Mouse (Mus musculus) lung, postnatal 0 days (tissue): Measurements from ENCODE around the gene Cfhr2. TPM values are rescaled to one million over a fixed set of nuclear protein-coding genes. Genes with fewer than 3 reads are reported as not detected.
"Not testable (repeated sequence)": the region's sequence is repeated elsewhere in the genome, so short reads cannot be mapped to it uniquely, and the experiment has no call there.

Experiments used
- ATAC-seq: fragments of 200-750 bp; cut with Nextera tagmentation; 2 replicates; pipeline ENCODE4 v1.8.0; 2017; ENCODE audit warnings: moderate library complexity
- DNase-seq: peaks from one replicate; pipeline ENCODE4 v3.0.0-alpha.2; 2016; ENCODE audit warnings: low spot score
- H3K27ac ChIP-seq: fragments of 300-500 bp; sonication (generic); 2 replicates; pipeline ENCODE4 v1.5.1; 2014; ENCODE audit warnings: antibody characterized with exemption, mild to moderate bottlenecking, low read length, mixed read lengths
- H3K27me3 ChIP-seq: fragments of 300-500 bp; sonication (generic); replicated peaks from 2 replicates; pipeline ENCODE4 v1.6.1; 2014; ENCODE audit warnings: low read length, mixed read lengths; ENCODE audit not compliant: insufficient read depth
- H3K36me3 ChIP-seq: fragments of 300-500 bp; sonication (generic); 2 replicates; pipeline ENCODE4 v1.6.1; 2014; ENCODE audit warnings: low read length, mixed read lengths; ENCODE audit not compliant: insufficient read depth
- H3K4me1 ChIP-seq: fragments of 300-500 bp; sonication (generic); 2 replicates; pipeline ENCODE4 v1.6.1; 2014; ENCODE audit warnings: antibody characterized with exemption, low read depth, low read length, mixed read lengths; ENCODE audit not compliant: insufficient read depth
- H3K4me2 ChIP-seq: fragments of 300-500 bp; sonication (generic); replicated peaks from 2 replicates; pipeline ENCODE4 v1.6.1; 2014; ENCODE audit warnings: low read depth, mild to moderate bottlenecking, low read length, moderate library complexity, mixed read lengths
- H3K4me3 ChIP-seq: fragments of 300-500 bp; sonication (generic); 2 replicates; pipeline ENCODE4 v1.5.1; 2014; ENCODE audit warnings: low read depth, low read length
- H3K9ac ChIP-seq: fragments of 300-500 bp; sonication (generic); replicated peaks from 2 replicates; pipeline ENCODE4 v1.6.1; 2014; ENCODE audit warnings: low read depth, mild to moderate bottlenecking
- H3K9me3 ChIP-seq: fragments of 300-500 bp; sonication (generic); 2 replicates; pipeline ENCODE4 v1.6.1; 2016; ENCODE audit warnings: low read length, mixed read lengths
- CTCF ChIP-seq: IDR thresholded peaks from 2 replicates; pipeline ENCODE4 v1.5.1; 2016; ENCODE audit warnings: antibody characterized with exemption, mild to moderate bottlenecking
- EP300 ChIP-seq: IDR thresholded peaks from 2 replicates; pipeline ENCODE4 v1.6.1; 2016; ENCODE audit warnings: antibody characterized with exemption, mild to moderate bottlenecking, control low read depth
- WGBS: fragments of 180-500 bp; shearing (Covaris S2); extraction: QIAGEN DNeasy Blood & Tissue Kit; methylation state at CpG from one replicate; pipeline ENCODE4 v1.1.7; 2014; 5-methylcytosine and 5-hydroxymethylcytosine counted together
- polyA plus RNA-seq: library from polyadenylated mRNA; unstranded; fragments of >200 nt; fragmentation: Nextera tagmentation; extraction: Ambion mirVana; gene quantifications from 2 replicates; pipeline ENCODE4 v1.2.1, GENCODE M21; 2015

The Cfhr2 gene
- not detected in 2 replicates for polyA plus RNA-seq

GRCm38 (mm10) chr1:139858548-139858947 is at the start of gene Cfhr2:
Cfhr2 (minus strand) TSS chr1:139858702.
- Histone ChIP-seq H3K9ac (no peak within 1 kb of the TSS), H3K4me2 (no peak within 1 kb of the TSS), H3K36me3 (no peaks in the 10 kb centered on the region), H3K9me3 (no peaks in the 10 kb centered on the region), H3K4me3 (no peak within 1 kb of the TSS), H3K27me3 (no peaks in the 10 kb centered on the region), H3K4me1 (no peaks in the 10 kb centered on the region), H3K27ac (no peak within 1 kb of the TSS)
- ATAC-seq (no peak), DNase-seq (no peak)
- TF ChIP-seq EP300 (no peak), CTCF (no peak)
- WGBS: 66% methylated on average over 1 of the region's 1 CpGs

- TF ChIP-seq EP300 (no peak), CTCF (no peak)
- no peak for DNase-seq
- H3K4me3 ChIP-seq: no peak overlapping the region
- no peaks in the 10 kb centered on the region for H3K4me1 ChIP-seq
- H3K27ac ChIP-seq: no peak overlapping the region
- H3K9ac ChIP-seq: no peak overlapping the region
- H3K27me3 ChIP-seq: no peaks in the 10 kb centered on the region
- no peaks in the 10 kb centered on the region for H3K36me3 ChIP-seq
- H3K4me2 ChIP-seq: no peak overlapping the region
- H3K9me3 ChIP-seq: no peaks in the 10 kb centered on the region
- ATAC-seq: no peak
These were observed 5.2 kb upstream of the Cfhr2 start for GRCm38 (mm10) chr1:139863751-139864150.

- no peak for ATAC-seq
These were observed 1.7 kb upstream of the Cfhr2 start for GRCm38 (mm10) chr1:139860176-139860575.

GRCm38 (mm10) chr1:139839699-139840098 is 18.8 kb downstream of the Cfhr2 start:
- H3K9me3 ChIP-seq: no peaks in the 10 kb centered on the region
- no peak overlapping the region for H3K4me2 ChIP-seq
- H3K36me3 ChIP-seq: no peaks in the 10 kb centered on the region
- 67% methylated on average over 7 of the region's 7 CpGs for WGBS
- H3K27me3 ChIP-seq: no peaks in the 10 kb centered on the region
- no peak for DNase-seq
- TF ChIP-seq CTCF: no peak
- H3K4me3 ChIP-seq: no peak overlapping the region
- H3K27ac ChIP-seq: no peak overlapping the region
- no peak overlapping the region for H3K9ac ChIP-seq
- no peaks in the 10 kb centered on the region for H3K4me1 ChIP-seq
- ATAC-seq: no peak

More at GRCm38 (mm10) chr1:139860176-139860575, 1.7 kb upstream of the Cfhr2 start:
- TF ChIP-seq EP300: no peak
- no peak for TF ChIP-seq CTCF
- no peaks in the 10 kb centered on the region for H3K27me3 ChIP-seq
- H3K36me3 ChIP-seq: no peaks in the 10 kb centered on the region
- H3K27ac ChIP-seq: no peak overlapping the region
- H3K4me3 ChIP-seq: no peak overlapping the region
- H3K4me2 ChIP-seq: no peak overlapping the region
- H3K9ac ChIP-seq: no peak overlapping the region
- DNase-seq: no peak
- no peaks in the 10 kb centered on the region for H3K4me1 ChIP-seq
- no peaks in the 10 kb centered on the region for H3K9me3 ChIP-seq

- Histone ChIP-seq H3K9me3 (no peaks in the 10 kb centered on the region), H3K27ac (no peak overlapping the region), H3K4me3 (no peak overlapping the region), H3K27me3 (no peaks in the 10 kb centered on the region), H3K4me2 (no peak overlapping the region), H3K4me1 (no peaks in the 10 kb centered on the region), H3K9ac (no peak overlapping the region), H3K36me3 (no peaks in the 10 kb centered on the region)
- TF ChIP-seq EP300 (no peak), CTCF (no peak)
- 92% methylated on average over 2 of the region's 2 CpGs for WGBS
- no peak for DNase-seq
- ATAC-seq: no peak
These were observed 19.2 kb downstream of the Cfhr2 start for GRCm38 (mm10) chr1:139839290-139839689.

- no peak overlapping the region for H3K9ac ChIP-seq
- H3K4me1 ChIP-seq: no peaks in the 10 kb centered on the region
- H3K36me3 ChIP-seq: no peaks in the 10 kb centered on the region
- no peaks in the 10 kb centered on the region for H3K9me3 ChIP-seq
- H3K27me3 ChIP-seq: no peaks in the 10 kb centered on the region
- DNase-seq (no peak), ATAC-seq (no peak)
- H3K27ac ChIP-seq: no peak overlapping the region
- no peak overlapping the region for H3K4me3 ChIP-seq
- H3K4me2 ChIP-seq: no peak overlapping the region
- TF ChIP-seq CTCF (no peak), EP300 (no peak)
These were observed 49.9 kb downstream of the Cfhr2 start for GRCm38 (mm10) chr1:139808594-139808993.

- Histone ChIP-seq H3K9me3 (no peaks in the 10 kb centered on the region), H3K27ac (no peak within 1 kb of the TSS), H3K4me3 (no peak within 1 kb of the TSS), H3K27me3 (no peaks in the 10 kb centered on the region), H3K4me1 (no peaks in the 10 kb centered on the region), H3K4me2 (no peak within 1 kb of the TSS), H3K36me3 (no peaks in the 10 kb centered on the region), H3K9ac (no peak within 1 kb of the TSS)
- DNase-seq (no peak), ATAC-seq (no peak)
- TF ChIP-seq CTCF: no peak
- no peak for TF ChIP-seq EP300
- 91% methylated on average over 1 of the region's 1 CpGs for WGBS
These were observed 77.4 kb downstream of the Cfhr2 start, which contains the start of gene Gm4788 for GRCm38 (mm10) chr1:139781143-139781542. Gm4788 (minus strand) TSS chr1:139781243.

GRCm38 (mm10) chr1:139769913-139770312 is 88.6 kb downstream of the Cfhr2 start:
- not testable (repeated sequence) for H3K9me3 ChIP-seq, DNase-seq, H3K4me3 ChIP-seq, ATAC-seq, H3K27ac ChIP-seq, H3K36me3 ChIP-seq, H3K27me3 ChIP-seq, H3K4me1 ChIP-seq, H3K4me2 ChIP-seq, H3K9ac ChIP-seq
- WGBS: 79% methylated on average over 3 of the region's 3 CpGs
